Mouse (Mus musculus) 3134 (cell line): ENCODE results near the gene Macrod2.

ENCODE experiments used
- DNase-seq: peaks from one replicate; pipeline ENCODE4 v3.0.0-alpha.2; 2011; ENCODE audit warnings: low spot score; ENCODE audit not compliant: insufficient read length; ENCODE audit errors: extremely low read depth

Macrod2 gene

DNA sequence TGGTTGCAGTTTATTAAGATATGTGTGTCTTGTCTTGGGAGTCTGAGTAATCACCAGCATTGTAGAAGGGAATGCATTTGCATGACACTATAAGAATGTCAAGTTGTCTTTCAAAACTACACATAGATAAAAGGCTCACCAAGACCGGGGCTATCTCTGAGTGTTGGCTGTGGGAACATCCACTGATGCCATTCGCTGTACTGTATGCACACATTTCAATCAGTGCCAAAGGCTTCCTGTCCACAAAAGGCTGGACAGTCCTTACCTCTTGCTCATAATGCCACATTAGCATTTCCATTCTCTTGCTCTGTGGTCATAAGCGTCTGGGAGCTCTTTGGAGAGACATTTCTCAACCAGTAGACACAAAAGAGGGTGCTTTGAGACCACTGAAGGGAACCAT lies 1713.8 kb downstream of the Macrod2 start:
- DNase-seq = no peak

DNA sequence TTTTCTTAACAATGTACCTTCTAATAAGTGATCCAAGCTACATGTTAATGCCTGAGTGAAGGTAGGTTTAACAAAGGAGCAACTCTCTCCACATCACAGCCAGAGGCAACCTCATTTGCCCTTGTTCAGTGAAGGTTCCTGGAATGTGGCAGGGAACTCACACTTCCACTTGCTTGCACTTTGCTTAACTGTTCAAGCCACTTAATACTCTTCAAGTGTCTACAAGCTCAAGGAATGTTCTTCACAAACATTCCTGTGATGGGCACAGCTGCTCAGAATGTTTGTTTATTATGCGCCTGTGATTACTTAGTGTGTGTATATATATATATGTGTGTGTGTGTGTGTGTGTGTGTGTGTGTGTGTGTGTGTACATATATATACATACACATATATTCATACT lies 1721.5 kb downstream of the Macrod2 start:
- no peak for DNase-seq

DNA sequence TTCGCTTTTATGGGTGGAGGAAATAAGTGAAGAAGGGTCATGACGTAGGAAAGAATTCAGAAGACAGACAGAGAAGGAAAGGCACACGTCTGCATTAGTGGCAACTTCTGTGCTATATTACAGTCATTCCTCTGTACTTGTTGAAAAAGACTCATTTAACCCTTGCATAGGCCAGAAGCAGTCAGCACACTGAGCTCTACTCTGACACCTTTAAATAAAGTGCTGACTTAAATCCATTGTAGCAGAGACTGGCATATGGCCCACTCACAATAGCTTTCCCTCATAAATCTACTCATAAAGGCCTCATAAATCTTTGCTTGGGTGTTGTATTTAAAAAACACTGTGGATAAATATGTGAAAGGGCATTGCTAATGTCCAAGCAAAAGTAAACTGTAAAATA lies 1733.0 kb downstream of the Macrod2 start:
- DNase-seq = no peak

DNA sequence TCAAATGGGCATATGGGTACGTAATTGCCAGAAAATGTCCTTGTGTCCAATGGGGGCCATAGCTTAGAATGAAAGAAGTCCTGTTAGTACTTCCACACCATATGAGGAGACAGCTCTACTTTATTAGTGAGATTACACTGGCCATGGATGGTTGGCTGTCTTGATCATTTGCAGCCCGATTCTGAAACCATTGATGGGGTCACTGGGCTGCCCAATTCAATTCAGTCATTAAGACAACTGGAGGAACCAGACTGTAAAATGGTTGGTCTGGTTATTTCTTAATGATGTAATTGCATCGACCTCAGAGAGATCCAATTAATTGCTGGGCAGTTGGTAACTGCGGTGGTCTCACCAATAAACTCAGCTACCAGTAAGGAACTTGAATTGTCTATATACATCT lies 1734.1 kb downstream of the Macrod2 start:
- DNase-seq = no peak

DNA sequence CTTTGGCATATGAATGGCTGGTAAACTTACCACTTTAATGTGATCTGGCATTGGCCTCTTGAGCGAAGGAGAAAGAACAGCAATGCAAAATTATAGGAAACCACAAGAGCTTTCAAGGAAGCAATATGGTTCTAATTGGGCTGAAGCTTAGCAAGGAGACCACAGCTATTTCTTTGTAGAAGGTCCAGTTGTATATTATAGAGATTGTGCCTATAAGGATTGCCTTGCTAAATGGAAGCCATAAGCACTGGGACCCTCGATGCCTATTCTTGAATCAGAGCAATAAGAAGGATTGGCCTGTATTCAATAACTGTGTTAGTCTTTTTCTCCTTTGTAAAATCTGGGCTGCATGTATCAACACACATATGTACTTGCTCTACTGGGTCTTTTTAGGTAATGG lies 1754.2 kb downstream of the Macrod2 start:
- DNase-seq = no peak

DNA sequence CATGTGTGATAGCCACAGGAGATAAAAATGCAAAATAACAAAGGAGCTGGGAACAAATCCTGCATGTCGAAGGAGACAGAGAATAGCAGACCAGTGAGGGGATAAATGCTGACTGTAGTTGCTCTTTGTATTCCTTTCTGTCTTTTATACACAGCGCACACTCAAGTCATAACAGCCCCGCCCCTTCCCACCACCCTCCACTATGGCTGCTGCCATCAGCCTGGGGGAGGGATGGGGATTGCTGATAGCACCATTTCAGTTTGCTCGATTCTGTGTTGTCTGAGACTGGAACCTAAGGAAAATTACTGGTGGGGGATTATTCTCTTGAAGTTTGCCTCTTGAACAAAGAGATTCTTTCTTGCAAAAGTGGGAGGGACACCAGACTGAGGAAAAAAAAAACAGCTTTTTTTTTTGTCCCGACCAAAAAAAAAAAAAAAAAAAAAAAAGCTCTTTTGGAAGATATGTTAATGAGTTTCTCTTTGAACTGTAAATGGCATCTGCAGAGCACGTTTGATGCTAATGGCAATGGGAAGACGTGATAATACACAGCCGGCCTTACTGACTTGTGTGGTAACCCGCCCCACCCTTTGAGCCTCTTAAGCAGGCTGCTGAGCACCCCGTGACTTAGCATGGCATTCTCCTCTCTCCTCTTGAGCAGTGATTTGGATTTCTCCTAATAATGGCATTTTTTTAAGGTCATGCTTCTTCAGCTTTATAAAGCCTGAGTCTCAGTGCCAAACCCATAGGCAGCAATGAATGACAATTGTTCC lies 1768.6 kb downstream of the Macrod2 start:
- DNase-seq = no peak

DNA sequence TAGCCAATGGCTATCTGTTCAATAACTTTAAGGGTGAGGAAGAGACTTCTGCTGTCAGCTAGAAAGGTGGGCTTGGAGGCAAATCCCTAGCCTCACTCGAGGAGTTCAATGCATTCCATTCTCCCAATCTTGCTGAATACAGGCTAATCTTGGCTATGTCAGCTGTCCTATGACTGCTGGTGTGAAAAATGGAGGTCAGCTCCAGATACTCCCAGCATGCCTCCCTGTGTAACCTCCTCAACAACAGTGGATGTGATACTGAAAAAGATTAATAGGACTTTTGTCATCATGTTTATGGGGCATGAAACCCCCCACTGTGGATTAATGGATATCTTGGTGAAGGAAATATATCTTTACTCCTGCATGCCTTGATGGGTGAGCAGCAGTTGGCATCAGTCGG lies 1774.5 kb downstream of the Macrod2 start:
- DNase-seq = no peak

DNA sequence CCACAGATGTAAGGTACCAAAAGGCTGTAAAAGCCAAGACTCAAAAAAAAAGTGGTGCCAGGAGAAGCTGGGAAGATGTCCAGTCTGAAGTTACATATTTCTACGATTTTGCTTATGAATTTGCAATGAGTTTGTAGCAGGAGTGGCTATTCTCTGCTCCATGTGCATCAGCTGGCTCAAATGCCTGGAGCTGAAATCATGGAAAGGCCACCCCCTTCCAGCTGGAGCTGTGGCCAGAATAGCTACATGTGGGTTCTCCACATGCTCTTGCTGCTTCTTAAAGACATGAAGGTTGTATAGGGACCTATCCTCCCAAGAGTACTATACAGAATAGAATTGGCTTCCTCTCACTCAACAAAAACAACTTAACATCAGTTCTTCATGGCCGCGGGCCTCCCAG lies 1777.6 kb downstream of the Macrod2 start:
- no peak for DNase-seq

DNA sequence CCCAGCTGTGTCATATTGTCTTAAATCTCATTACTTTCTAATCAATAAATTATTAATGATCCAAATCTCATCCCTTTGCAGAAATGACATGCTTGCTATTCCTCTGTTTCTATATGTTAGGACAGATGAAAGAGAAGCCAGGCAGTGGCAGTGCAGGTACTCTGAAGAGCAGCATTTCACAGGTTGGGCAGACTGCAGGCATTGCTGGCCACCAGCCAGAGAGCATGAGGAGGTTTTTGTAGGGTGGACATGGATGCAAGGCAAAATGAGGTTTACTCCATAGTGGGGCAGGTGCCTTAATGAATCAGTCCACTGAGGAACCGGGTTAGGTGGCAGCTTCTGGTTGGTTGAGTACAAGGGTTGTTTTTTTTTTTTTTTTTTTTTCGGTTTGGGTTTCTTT lies 1778.9 kb downstream of the Macrod2 start:
- no peak for DNase-seq

DNA sequence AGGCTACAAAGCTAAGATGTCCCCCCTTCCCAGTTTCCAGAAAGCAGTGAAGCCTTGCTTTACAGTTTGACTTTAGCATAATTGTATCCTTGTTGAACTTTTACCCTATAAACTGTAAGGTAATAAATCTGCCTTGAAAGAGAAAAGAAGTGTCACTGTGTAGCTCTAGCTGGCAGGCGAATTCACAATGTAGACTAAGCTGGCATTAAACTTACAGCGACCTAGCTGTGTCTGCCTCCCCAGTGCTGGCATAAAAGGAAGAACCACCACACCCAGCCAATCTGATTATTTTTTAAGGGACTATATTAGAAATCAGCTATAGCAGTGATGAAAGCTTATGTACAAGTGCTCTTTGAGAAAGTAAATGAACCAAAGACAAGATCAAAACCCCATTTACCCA lies 1791.8 kb downstream of the Macrod2 start:
- no peak for DNase-seq

DNA sequence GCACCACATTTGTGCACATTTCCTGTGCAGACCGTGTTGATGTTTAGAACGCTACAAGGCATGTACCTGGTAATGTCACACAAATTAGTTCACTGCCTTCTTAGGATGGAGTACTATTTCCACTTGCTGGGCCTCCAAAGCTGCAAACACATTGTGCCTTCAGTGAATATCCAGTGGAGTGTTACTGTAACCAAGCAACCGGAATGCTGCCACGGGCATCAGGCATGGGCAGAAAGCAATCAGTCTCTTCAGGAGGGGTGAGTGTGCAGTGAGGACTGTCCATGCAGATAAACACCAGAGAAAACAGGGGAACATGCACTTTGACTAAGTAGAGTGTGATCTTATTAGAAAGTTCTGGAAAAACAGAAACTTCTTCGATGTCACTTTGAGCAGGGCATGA lies 1792.3 kb downstream of the Macrod2 start:
- no peak for DNase-seq

DNA sequence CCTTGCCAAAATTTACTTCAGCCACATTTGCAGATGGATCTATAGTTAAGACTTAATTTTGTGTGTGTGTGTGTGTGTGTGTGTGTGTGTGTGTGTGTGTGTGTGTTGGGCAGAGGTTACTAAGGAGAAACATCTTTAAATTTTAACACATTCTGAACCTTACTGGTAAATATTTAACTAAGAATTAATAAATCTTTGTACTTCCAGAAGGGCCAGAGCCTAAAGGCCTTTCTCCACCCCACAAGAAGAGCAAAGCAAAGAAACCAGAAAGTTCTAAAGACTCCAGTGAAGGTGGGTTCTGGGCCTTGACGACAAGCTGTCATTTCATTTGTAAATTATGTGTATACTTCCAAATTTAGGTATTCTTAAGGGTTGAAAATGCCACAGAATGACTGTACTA lies 1822.3 kb downstream of the Macrod2 start:
- no peak for DNase-seq

DNA sequence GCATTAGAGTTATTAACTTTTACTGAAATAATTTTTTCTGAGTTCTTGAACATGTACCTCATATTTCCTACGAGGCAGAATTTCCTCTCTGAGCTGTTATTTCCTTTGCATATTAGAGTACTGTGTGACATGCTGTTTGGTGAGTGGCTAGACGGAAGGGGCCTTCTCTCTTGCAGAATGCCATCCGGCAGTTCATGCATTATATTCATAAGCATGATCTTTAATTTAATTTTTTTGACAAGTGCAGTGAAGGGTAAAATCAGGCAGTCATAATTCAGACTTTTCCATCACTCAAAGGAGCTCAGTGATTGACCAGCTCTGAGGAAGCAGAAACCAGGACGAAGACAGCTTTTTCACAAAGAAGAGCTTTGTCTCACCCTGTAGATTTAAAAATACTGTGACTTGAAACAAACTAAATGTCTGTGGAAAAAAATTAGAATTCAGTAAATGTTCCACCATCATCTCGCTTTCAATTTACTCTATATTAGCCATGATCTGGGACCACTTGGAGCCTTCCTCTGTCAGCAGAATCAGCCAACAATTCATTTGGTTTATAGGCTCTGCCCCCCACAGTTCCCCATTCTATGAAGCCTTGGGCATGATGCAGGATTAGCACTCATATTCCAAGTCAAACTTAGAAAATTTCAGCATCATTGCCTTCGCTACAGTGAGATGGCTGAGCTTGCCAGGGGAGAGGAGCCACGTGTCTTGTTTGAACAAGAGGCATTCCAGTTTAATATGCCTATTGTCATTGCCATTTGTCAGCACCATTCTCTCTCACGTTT lies 1827.2 kb downstream of the Macrod2 start:
- DNase-seq = no peak

DNA sequence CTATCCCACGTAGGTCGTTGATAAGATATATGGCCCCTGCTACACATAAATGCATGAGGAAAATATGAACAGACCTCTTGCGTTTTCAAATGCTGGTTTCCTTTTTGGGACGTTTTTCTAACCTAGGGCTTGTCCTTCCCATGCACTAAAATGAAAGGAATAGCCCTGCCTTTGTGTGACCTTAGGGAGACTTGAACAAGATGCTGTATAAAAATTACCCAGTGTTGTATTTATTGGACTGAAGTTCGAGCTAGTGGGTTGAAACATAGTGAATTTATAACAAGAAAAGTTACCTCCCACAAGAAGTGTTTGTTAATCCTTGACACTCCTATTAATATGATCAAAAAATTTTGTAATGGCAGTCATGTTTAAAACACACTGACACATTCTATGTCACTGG lies 1827.8 kb downstream of the Macrod2 start:
- DNase-seq = no peak

DNA sequence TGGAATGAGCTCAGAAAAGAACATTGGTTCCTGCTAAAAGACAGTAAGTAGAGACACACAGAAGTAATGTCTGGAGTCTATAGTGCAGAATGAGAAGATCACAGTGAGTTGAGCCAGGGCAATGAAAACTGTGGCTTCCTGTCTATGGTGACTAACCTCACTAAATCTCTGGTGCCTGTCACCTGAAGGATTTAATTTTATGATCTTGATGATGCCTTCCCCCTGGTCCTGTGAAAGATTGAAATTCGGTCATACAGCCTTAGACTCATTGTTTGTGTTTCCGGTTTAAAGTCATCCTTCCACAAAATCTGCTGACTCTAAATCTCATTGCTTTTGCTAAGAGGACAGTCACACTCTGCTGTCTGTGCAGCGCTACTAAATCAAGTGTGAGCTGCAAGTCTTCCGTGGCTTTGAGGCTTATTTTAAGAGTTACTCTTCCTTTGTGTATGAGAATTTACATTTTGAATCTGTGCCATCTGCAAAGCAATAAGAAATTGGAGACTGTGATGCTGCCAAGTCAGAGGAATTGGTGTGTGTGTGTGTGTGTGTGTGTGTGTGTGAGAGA lies 1836.0 kb downstream of the Macrod2 start:
- DNase-seq = no peak

DNA sequence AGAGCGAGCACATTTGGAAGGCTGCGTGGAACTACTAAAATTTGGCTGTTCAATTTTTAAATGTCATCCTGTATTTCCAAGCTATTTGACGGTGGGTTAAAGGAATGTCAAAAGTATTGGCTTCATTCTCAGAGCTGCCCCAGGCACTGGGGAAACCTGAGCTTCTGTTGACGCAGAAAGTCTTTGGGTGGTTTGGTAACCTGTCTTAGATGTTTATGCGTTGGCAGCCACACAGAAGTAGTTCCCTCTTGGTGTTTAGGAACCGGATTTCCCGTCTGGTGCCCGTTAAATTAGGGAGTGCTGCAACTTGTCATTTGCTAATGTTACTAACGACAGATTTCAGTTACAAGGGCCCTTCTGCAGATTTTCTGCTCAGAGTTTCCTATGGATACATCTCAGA lies 1837.7 kb downstream of the Macrod2 start:
- DNase-seq = no peak

DNA sequence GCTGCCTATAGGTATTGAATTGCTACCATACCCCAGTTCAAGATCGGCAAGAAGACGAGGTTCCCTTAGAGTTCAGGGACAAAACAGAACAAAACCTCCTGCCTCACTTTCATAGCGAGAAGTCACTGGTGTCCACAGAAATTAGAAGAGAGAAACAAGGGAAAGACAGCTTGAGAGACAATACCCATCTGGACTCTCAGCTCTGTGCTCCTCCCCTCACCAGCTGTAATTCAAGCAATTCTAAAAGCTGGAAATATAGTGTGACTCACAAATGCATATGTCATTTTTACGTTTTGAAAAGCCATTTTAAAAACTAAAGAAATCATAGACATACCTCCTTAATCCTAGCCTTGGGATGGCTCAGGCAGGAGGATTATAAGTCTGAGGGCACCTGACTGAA lies 1848.4 kb downstream of the Macrod2 start:
- DNase-seq = no peak

DNA sequence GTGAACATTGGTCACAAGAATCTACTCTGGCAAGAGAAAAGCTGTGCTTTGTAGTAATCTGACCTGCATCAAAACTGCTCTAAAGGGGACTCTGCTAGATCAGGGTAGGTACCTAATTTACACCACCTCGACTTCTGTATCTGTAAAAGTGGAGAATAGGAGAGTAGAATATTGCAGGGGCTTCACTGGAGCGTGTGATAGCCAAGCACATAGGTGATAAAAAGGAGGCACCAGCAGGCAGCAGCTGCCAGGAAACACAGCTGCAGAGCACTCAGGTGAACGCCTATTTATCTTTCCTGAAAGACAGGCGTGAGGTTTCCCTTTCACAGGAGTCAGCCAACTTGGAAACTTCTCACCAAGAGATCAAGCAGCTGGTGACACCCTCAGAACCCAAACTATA lies 1855.3 kb downstream of the Macrod2 start:
- DNase-seq = no peak

DNA sequence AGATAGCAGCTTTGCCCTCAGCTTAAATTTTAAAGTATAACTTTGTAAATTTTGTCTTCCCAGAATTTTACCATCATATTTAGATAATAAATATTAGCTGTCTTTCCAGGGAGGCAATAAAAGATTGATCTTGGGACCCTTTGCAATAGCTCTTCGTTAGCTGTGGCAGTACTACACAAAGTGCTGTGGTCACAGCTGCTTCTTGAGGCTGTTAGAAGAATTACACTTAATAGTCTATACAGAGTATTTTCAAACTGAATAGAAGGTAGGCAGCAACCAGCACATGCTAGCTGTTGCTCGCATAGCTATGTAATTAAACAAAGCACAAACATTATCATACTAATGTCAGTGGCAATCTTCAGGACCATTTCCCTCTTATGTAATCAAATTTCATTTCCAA lies 1856.4 kb downstream of the Macrod2 start:
- no peak for DNase-seq

DNA sequence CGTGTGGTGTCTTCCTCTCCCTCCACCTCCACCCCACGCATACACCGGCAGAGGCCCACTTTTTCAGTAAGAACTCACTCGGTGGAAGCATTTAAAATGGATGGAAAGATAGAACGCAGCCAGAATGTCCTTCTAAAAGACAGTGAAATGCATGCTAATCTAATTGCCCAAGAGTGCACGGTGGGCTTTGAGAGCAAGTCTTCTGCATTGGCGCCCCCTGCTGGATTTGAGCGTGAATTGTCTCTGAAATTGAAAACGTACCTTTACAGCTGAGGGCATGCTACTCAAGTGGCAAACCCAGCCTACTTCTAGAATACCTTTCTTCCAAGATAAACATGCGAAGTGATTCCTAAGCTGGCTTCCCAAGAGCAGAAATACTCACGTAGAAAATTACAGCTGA lies 1858.8 kb downstream of the Macrod2 start:
- no peak for DNase-seq

DNA sequence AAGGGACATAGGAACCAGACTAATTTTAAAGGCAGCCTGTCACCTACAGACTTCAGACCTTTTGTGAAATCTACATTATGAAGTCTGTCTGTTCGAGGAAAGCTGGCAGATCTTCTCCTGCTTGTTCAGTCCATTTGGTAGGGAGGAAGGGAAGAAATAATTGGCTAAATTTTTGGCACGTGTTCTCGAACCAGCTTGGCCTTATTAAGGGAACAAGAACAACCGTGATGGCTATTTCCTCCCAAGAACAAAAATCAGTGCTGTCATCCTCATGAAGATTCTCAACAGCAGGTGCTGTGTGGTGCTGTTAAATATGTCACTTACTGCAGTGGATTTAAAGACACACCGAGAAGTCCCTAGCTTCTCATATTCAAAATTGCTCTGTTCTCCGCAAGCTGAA lies 1859.5 kb downstream of the Macrod2 start:
- DNase-seq = no peak

DNA sequence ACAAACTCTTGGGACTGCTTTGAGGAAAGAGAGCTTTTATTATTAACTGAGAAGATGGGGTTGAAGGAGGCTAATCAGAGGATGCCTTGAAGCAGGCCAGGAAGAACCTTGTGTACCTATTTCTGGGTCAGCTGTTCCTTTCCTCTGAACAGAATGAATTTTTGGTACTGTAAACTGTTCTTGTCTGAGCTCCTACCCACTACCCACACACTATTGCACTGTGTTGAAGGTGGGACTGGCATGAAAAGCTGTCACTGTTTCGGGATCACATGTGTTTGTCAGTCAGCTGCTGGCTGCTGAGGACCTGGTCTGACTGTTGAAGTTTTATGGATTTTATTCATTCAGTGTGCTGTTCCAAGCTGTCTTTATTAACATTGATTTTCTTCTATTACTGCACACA lies 1862.4 kb downstream of the Macrod2 start:
- DNase-seq = no peak
